Mouse (Mus musculus): Measurements from ENCODE around the gene Ifnl3. TPM values are rescaled to one million over a fixed set of nuclear protein-coding genes. Genes with fewer than 3 reads are reported as not detected.

The Ifnl3 gene
- total and polyA plus RNA-seq, 3 experiments = not detected

DNA sequence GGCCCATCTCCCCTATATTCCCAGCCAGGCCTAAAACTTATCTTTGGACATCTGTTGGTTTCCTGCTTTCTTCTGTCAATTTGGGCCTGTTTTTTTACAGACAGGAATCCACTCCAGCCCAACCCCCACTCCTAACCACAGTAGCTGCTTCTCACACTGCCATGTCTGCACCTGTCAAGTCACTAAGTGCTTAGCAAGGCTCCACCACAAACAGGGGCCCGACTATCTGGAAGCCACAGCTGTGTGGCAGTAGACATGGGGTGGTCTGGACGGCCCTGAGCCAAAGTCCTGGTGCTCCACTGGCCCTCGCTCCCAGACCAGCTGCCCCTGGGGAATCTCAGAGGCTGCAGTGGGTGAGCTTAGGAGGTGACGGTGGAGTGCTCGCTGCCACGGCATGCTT lies 35.1 kb downstream of the Ifnl3 start:
- Histone ChIP-seq H3K27me3 (ENCODE audit: control insufficient read depth in 1 of 2, insufficient read depth in 2 of 2, low read length in 2 of 2) (no peaks in the 10 kb centered on the region), H3K36me3 (ENCODE audit: control insufficient read depth in 1 of 2, insufficient read depth in 2 of 2, low read length in 2 of 2) (no peaks in the 10 kb centered on the region), H3K4me1 (ENCODE audit: control insufficient read depth in 1 of 2, insufficient read depth in 2 of 2, low read length in 2 of 2) (no peaks in the 10 kb centered on the region), H3K9ac (ENCODE audit: control insufficient read depth, low read depth, low read length, poor library complexity, severe bottlenecking) (no peak overlapping the region), H3K79me2 (ENCODE audit: control insufficient read depth, insufficient read depth, low read length, poor library complexity) (no peaks in the 10 kb centered on the region), H3K4me3 (ENCODE audit: control insufficient read depth in 1 of 2, insufficient read depth in 1 of 2, low read depth in 2 of 2, low read length in 2 of 2) (no peak overlapping the region), H3K9me3 (replicated peaks; ENCODE audit: insufficient read depth, low read length) (no peaks in the 10 kb centered on the region), H3K27ac (ENCODE audit: control insufficient read depth, low read depth, low read length) (no peak overlapping the region)
- no peak for TF ChIP-seq ZKSCAN1 (IDR thresholded peaks at IDR 0.05; ENCODE audit: low read depth, low read length)
- 0 out of 2 replicates have a peak, but pooled peaks have one; percentile 4 for TF ChIP-seq TAL1 (IDR thresholded peaks at IDR 0.05; ENCODE audit: low read length)
- no peak for DNase-seq (ENCODE audit: low read depth, low spot score)

DNA sequence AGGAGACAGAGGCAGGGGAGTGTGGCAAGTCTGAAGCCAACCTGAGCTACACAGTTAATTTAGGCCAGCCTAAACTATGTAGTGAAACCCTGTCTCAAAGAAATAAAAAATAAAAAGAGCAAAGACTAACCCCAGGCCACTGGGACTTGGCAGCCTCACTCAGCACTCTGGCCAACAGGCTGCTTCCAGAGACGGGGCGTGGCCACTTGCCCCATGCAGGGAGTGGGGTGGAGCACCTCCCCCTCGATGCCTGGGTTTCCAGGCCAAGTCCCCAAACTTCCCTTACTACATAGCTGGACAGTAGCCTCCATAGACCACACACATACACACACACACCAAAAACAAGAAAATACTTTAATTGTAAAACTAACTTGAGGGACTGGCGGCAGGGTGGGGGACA lies 35.9 kb downstream of the Ifnl3 start:
- H3K9ac ChIP-seq (ENCODE audit: control insufficient read depth, low read depth, low read length, poor library complexity, severe bottlenecking) = no peak overlapping the region
- H3K27ac ChIP-seq (ENCODE audit: control insufficient read depth, low read depth, low read length) = no peak overlapping the region
- no peak for TF ChIP-seq MXI1 (IDR thresholded peaks at IDR 0.05; ENCODE audit: low read depth, low read length)
- no peak for TF ChIP-seq MEF2A (IDR thresholded peaks at IDR 0.05; ENCODE audit: extremely low read depth, insufficient replicate concordance, low read depth, low read length, poor library complexity, severe bottlenecking)
- TF ChIP-seq POLR2A (IDR thresholded peaks at IDR 0.05; ENCODE audit: control insufficient read depth in 1 of 2, insufficient read depth in 1 of 2, low read depth in 1 of 2, low read length in 2 of 2, poor library complexity in 1 of 2) = no peak
- TF ChIP-seq ZC3H11A (IDR thresholded peaks at IDR 0.05; ENCODE audit: low read depth, low read length) = no peak
- TF ChIP-seq USF2 (IDR thresholded peaks at IDR 0.05; ENCODE audit: borderline replicate concordance in 1 of 2, insufficient read depth in 1 of 2, low read depth in 1 of 2, low read length in 2 of 2) = no peak
- TF ChIP-seq ZMIZ1 (IDR thresholded peaks at IDR 0.05; ENCODE audit: low read depth, low read length) = no peak
- TF ChIP-seq GABPA (IDR thresholded peaks at IDR 0.05; ENCODE audit: low read depth, low read length) = no peak
- TF ChIP-seq E2F4 (IDR thresholded peaks at IDR 0.05; ENCODE audit: borderline replicate concordance, low read depth, low read length) = no peak
- TF ChIP-seq RAD21 (IDR thresholded peaks at IDR 0.05; ENCODE audit: low read depth, low read length) = no peak
- no peak for TF ChIP-seq USF1 (IDR thresholded peaks at IDR 0.05; ENCODE audit: low read depth, low read length)
- TF ChIP-seq TCF12 (IDR thresholded peaks at IDR 0.05; ENCODE audit: low read depth, low read length) = no peak
- no peak for TF ChIP-seq ZNF384 (IDR thresholded peaks at IDR 0.05; ENCODE audit: low read depth, low read length)
- H3K4me1 ChIP-seq (ENCODE audit: control insufficient read depth in 1 of 2, insufficient read depth in 2 of 2, low read length in 2 of 2) = no peaks in the 10 kb centered on the region
- H3K9me3 ChIP-seq (replicated peaks; ENCODE audit: insufficient read depth, low read length) = no peaks in the 10 kb centered on the region
- H3K36me3 ChIP-seq (ENCODE audit: control insufficient read depth in 1 of 2, insufficient read depth in 2 of 2, low read length in 2 of 2) = no peaks in the 10 kb centered on the region
- no peak overlapping the region for H3K4me3 ChIP-seq (ENCODE audit: control insufficient read depth in 1 of 2, insufficient read depth in 1 of 2, low read depth in 2 of 2, low read length in 2 of 2)
- no peaks in the 10 kb centered on the region for H3K27me3 ChIP-seq (ENCODE audit: control insufficient read depth in 1 of 2, insufficient read depth in 2 of 2, low read length in 2 of 2)
- no peak for DNase-seq (ENCODE audit: low read depth, low spot score)
- H3K79me2 ChIP-seq (ENCODE audit: control insufficient read depth, insufficient read depth, low read length, poor library complexity) = no peaks in the 10 kb centered on the region

DNA sequence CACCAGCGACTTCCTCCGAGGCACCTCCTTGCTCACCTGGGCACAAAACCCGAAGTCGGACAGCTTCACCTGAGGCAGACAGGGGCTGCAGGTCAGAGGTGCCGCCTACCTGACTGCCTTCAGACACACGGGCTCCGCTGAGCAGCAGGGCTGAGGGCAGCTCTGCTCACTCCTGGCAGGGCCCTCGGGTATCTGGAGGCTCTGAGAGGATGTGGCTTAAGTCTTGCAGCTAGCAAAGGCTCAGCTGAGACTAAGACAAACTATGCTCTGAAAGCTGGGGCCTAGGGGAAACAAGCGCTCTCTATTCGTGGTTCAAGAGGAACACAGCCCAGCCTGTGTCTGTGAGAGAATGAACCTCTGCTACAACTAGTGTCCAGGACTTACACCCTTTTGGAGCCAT lies 38.2 kb downstream of the Ifnl3 start:
- TF ChIP-seq MAFK (IDR thresholded peaks at IDR 0.05; ENCODE audit: borderline replicate concordance, low read depth, low read length) = no peak
- TF ChIP-seq CHD1 (IDR thresholded peaks at IDR 0.05; ENCODE audit: low read depth, low read length) = no peak
- no peak for TF ChIP-seq POLR2AphosphoS2 (IDR thresholded peaks at IDR 0.05; ENCODE audit: low read length)
- TF ChIP-seq ETS1 (IDR thresholded peaks at IDR 0.05; ENCODE audit: low read depth, low read length) = no peak
- no peak for TF ChIP-seq ZMIZ1 (IDR thresholded peaks at IDR 0.05; ENCODE audit: low read depth, low read length)
- TF ChIP-seq RCOR1 (IDR thresholded peaks at IDR 0.05; ENCODE audit: low read depth, low read length) = no peak
- TF ChIP-seq UBTF (IDR thresholded peaks at IDR 0.05; ENCODE audit: borderline replicate concordance, insufficient read depth, low read depth, low read length) = no peak
- TF ChIP-seq ELF1 (IDR thresholded peaks at IDR 0.05; ENCODE audit: low read depth, low read length) = no peak
- TF ChIP-seq ZKSCAN1 (IDR thresholded peaks at IDR 0.05; ENCODE audit: low read depth, low read length) = no peak
- TF ChIP-seq BHLHE40 (IDR thresholded peaks at IDR 0.05; ENCODE audit: borderline replicate concordance, low read depth, low read length) = no peak
- TF ChIP-seq POLR2AphosphoS5 (IDR thresholded peaks at IDR 0.05; ENCODE audit: borderline replicate concordance, low read depth, low read length) = no peak
- no peak for TF ChIP-seq USF2 (IDR thresholded peaks at IDR 0.05; ENCODE audit: borderline replicate concordance in 1 of 2, insufficient read depth in 1 of 2, low read depth in 1 of 2, low read length in 2 of 2)
- TF ChIP-seq TCF12 (IDR thresholded peaks at IDR 0.05; ENCODE audit: low read depth, low read length) = no peak
- no peaks in the 10 kb centered on the region for H3K36me3 ChIP-seq (ENCODE audit: control insufficient read depth in 1 of 2, insufficient read depth in 2 of 2, low read length in 2 of 2)

More for the DNA sequence above, 38.2 kb downstream of the Ifnl3 start:
- no peak for DNase-seq (ENCODE audit: low read depth, low spot score)
- H3K9ac ChIP-seq (ENCODE audit: control insufficient read depth, low read depth, low read length, poor library complexity, severe bottlenecking) = no peak overlapping the region
- no peak overlapping the region for H3K4me3 ChIP-seq (ENCODE audit: control insufficient read depth in 1 of 2, insufficient read depth in 1 of 2, low read depth in 2 of 2, low read length in 2 of 2)
- no peak overlapping the region for H3K27ac ChIP-seq (ENCODE audit: control insufficient read depth, low read depth, low read length)
- no peaks in the 10 kb centered on the region for H3K79me2 ChIP-seq (ENCODE audit: control insufficient read depth, insufficient read depth, low read length, poor library complexity)
- no peaks in the 10 kb centered on the region for H3K27me3 ChIP-seq (ENCODE audit: control insufficient read depth in 1 of 2, insufficient read depth in 2 of 2, low read length in 2 of 2)
- H3K9me3 ChIP-seq (replicated peaks; ENCODE audit: insufficient read depth, low read length) = no peaks in the 10 kb centered on the region
- no peaks in the 10 kb centered on the region for H3K4me1 ChIP-seq (ENCODE audit: control insufficient read depth in 1 of 2, insufficient read depth in 2 of 2, low read length in 2 of 2)

Data from MEL (cell line).